Mouse (Mus musculus) CD4-positive naive resting alpha-beta T cell, adult 76 days (primary cell): Measurements from ENCODE around the gene Scnn1g. TPM values are rescaled to one million over a fixed set of nuclear protein-coding genes. Genes with fewer than 3 reads are reported as not detected.

ENCODE experiments used
- total RNA-seq: library from RNA; stranded (reverse); gene quantifications from one replicate; pipeline ENCODE4 v1.2.4, GENCODE M21; 2023

Gene Scnn1g
- total RNA-seq, result not detected

GRCm38 (mm10) chr7:121734171-121734831, at the start of gene Scnn1g:
Scnn1g (plus strand) TSS chr7:121734479.

GRCm38 (mm10) chr7:121707073-121707667, 27.1 kb upstream of the Scnn1g start, which contains the start of gene Usp31:
Usp31 (minus strand) TSS chr7:121707253.

Other genes with a start within 250 kb of the Scnn1g start
- gene Usp31, start 27.2 kb upstream of the Scnn1g start, total RNA-seq, result 12.2 TPM
- gene Scnn1b, start 130.6 kb downstream of the Scnn1g start, total RNA-seq, result not detected
- 11.4 TPM for gene Cog7, start 247.2 kb downstream of the Scnn1g start, total RNA-seq